Mouse (Mus musculus) CH12.LX (cell line): ENCODE data around the gene Ddb2. TPM values are rescaled to one million over a fixed set of nuclear protein-coding genes. Genes with fewer than 3 reads are reported as not detected.

Source experiments
- DNase-seq: peaks from one replicate; pipeline ENCODE4 v3.0.0-alpha.2; 2013; ENCODE audit errors: extremely low read depth
- H3K27ac ChIP-seq: 2 replicates; pipeline ENCODE4 v1.5.1; 2012; ENCODE audit warnings: low read depth, mild to moderate bottlenecking, control low read depth, moderate library complexity; ENCODE audit not compliant: insufficient read depth
- H3K27me3 ChIP-seq: replicated peaks from 2 replicates; pipeline ENCODE3; 2012; ENCODE audit warnings: inconsistent platforms
- H3K36me3 ChIP-seq, 2 experiments: replicated peaks in 1 of 2; 2 replicates each; pipeline versions ENCODE3 to v1.6.1; 2012; ENCODE audit warnings: inconsistent platforms in 1 of 2, low read length in 1 of 2, mild to moderate bottlenecking in 1 of 2, mixed read lengths in 1 of 2, moderate library complexity in 1 of 2; ENCODE audit not compliant: control insufficient read depth in 1 of 2, insufficient read depth in 1 of 2
- H3K4me1 ChIP-seq, 2 experiments: 2 replicates each; pipeline ENCODE4 v1.6.1; 2012; ENCODE audit warnings: inconsistent platforms in 1 of 2, moderate library complexity in 1 of 2; ENCODE audit not compliant: insufficient read depth in 2 of 2, control insufficient read depth in 1 of 2
- H3K4me2 ChIP-seq: 2 replicates; pipeline ENCODE4 v1.6.1; 2012; ENCODE audit warnings: low read depth, mild to moderate bottlenecking, control low read depth; ENCODE audit not compliant: poor library complexity, insufficient read depth, severe bottlenecking
- H3K4me3 ChIP-seq, 3 experiments: fragments of 150-350 bp in 1 of 3; sonication (generic) in 1 of 3; replicated peaks in 1 of 3; 2 replicates each; pipeline versions ENCODE3 to v1.5.1; 2011 to 2012; ENCODE audit warnings: low read depth in 2 of 3, low read length in 2 of 3, mild to moderate bottlenecking in 2 of 3, moderate library complexity in 2 of 3, control low read depth in 1 of 3, improper control_type of control experiment in 1 of 3, inconsistent platforms in 1 of 3, mixed read lengths in 1 of 3; ENCODE audit not compliant: poor library complexity in 1 of 3
- H3K79me2 ChIP-seq: replicated peaks from 2 replicates; pipeline ENCODE4 v1.6.1; 2012; ENCODE audit warnings: mild to moderate bottlenecking, moderate library complexity; ENCODE audit not compliant: control insufficient read depth, poor library complexity, insufficient read depth, severe bottlenecking; ENCODE audit errors: extremely low read depth
- H3K9ac ChIP-seq: 2 replicates; pipeline ENCODE4 v1.6.1; 2012; ENCODE audit warnings: low read depth, mild to moderate bottlenecking, control low read depth, moderate library complexity; ENCODE audit not compliant: insufficient read depth
- H3K9me3 ChIP-seq: replicated peaks from 2 replicates; pipeline ENCODE3; 2012; ENCODE audit warnings: low read length, inconsistent platforms, mixed read lengths
- BHLHE40 ChIP-seq: IDR thresholded peaks from 2 replicates; pipeline ENCODE4 v1.6.1; 2011; ENCODE audit warnings: mild to moderate bottlenecking, low read depth, low read length, improper control_type of control experiment
- CHD1 ChIP-seq: IDR thresholded peaks from 2 replicates; pipeline ENCODE4 v1.6.1; 2012; ENCODE audit warnings: low read depth, low read length, improper control_type of control experiment, inconsistent platforms
- CHD2 ChIP-seq: IDR thresholded peaks from 2 replicates; pipeline ENCODE4 v1.6.1; 2011; ENCODE audit warnings: low read length, improper control_type of control experiment
- CTCF ChIP-seq, 2 experiments: IDR thresholded peaks in 1 of 2; conservative IDR thresholded peaks in 1 of 2; 2 replicates each; pipeline ENCODE4 v1.5.1; 2011 to 2012; ENCODE audit warnings: low read depth in 2 of 2, low read length in 2 of 2, improper control_type of control experiment in 1 of 2, inconsistent platforms in 1 of 2, mild to moderate bottlenecking in 1 of 2, moderate library complexity in 1 of 2
- E2F4 ChIP-seq: IDR thresholded peaks from 2 replicates; pipeline ENCODE4 v1.6.1; 2011; ENCODE audit warnings: low read depth, low read length, improper control_type of control experiment; ENCODE audit not compliant: insufficient replicate concordance
- ETS1 ChIP-seq: conservative IDR thresholded peaks from 2 replicates; pipeline ENCODE4 v1.6.1; 2012; ENCODE audit warnings: low read depth, mild to moderate bottlenecking, inconsistent platforms, low read length, improper control_type of control experiment, moderate library complexity
- GABPA ChIP-seq: IDR thresholded peaks from 2 replicates; pipeline ENCODE4 v1.6.1; 2012; ENCODE audit warnings: low read depth, low read length, improper control_type of control experiment, inconsistent platforms; ENCODE audit not compliant: insufficient replicate concordance
- JUN ChIP-seq: IDR thresholded peaks from 2 replicates; pipeline ENCODE4 v1.6.1; 2011; ENCODE audit warnings: low read depth, mild to moderate bottlenecking, low read length, improper control_type of control experiment, moderate library complexity; ENCODE audit not compliant: insufficient read depth
- JUND ChIP-seq: conservative IDR thresholded peaks from 2 replicates; pipeline ENCODE4 v1.6.1; 2011; ENCODE audit warnings: low read depth, low read length, improper control_type of control experiment
- KAT2A ChIP-seq: IDR thresholded peaks from 2 replicates; pipeline ENCODE4 v1.6.1; 2012; ENCODE audit warnings: low read length, improper control_type of control experiment, inconsistent platforms; ENCODE audit not compliant: insufficient replicate concordance
- MAFK ChIP-seq: IDR thresholded peaks from 2 replicates; pipeline ENCODE4 v1.6.1; 2011; ENCODE audit warnings: low read length, improper control_type of control experiment; ENCODE audit not compliant: insufficient replicate concordance
- MAZ ChIP-seq: IDR thresholded peaks from 2 replicates; pipeline ENCODE4 v1.6.1; 2012; ENCODE audit warnings: low read depth, mild to moderate bottlenecking, inconsistent platforms, low read length, improper control_type of control experiment, moderate library complexity
- MEF2A ChIP-seq: IDR thresholded peaks from 2 replicates; pipeline ENCODE4 v1.6.1; 2014; ENCODE audit warnings: low read depth, mild to moderate bottlenecking, inconsistent platforms, low read length, improper control_type of control experiment, borderline replicate concordance
- NELFE ChIP-seq: IDR thresholded peaks from 2 replicates; pipeline ENCODE4 v1.6.1; 2011; ENCODE audit warnings: low read depth, low read length, improper control_type of control experiment
- NRF1 ChIP-seq: IDR thresholded peaks from 2 replicates; pipeline ENCODE4 v1.6.1; 2014; ENCODE audit warnings: low read depth, mild to moderate bottlenecking, inconsistent platforms, low read length, improper control_type of control experiment, moderate library complexity
- PAX5 ChIP-seq: IDR thresholded peaks from 2 replicates; pipeline ENCODE4 v1.6.1; 2012; ENCODE audit warnings: low read length, inconsistent platforms, mixed read lengths
- POLR2A ChIP-seq: IDR thresholded peaks from 2 replicates; pipeline ENCODE4 v1.6.1; 2011; ENCODE audit warnings: low read depth, mild to moderate bottlenecking, improper control_type of control experiment, low read length
- POLR2AphosphoS2 ChIP-seq: IDR thresholded peaks from 2 replicates; pipeline ENCODE4 v1.6.1; 2011; ENCODE audit warnings: low read depth, low read length, improper control_type of control experiment
- RCOR1 ChIP-seq: conservative IDR thresholded peaks from 2 replicates; pipeline ENCODE4 v1.6.1; 2012; ENCODE audit warnings: low read depth, mild to moderate bottlenecking, inconsistent platforms, low read length, improper control_type of control experiment
- SMC3 ChIP-seq: IDR thresholded peaks from 2 replicates; pipeline ENCODE4 v1.6.1; 2011; ENCODE audit warnings: low read depth, low read length, improper control_type of control experiment
- TBP ChIP-seq: conservative IDR thresholded peaks from 2 replicates; pipeline ENCODE4 v1.6.1; 2011; ENCODE audit warnings: low read depth, low read length, improper control_type of control experiment
- UBTF ChIP-seq: IDR thresholded peaks from 2 replicates; pipeline ENCODE4 v1.6.1; 2012; ENCODE audit warnings: low read depth, mild to moderate bottlenecking, inconsistent platforms, low read length, improper control_type of control experiment, moderate library complexity
- ZC3H11A ChIP-seq: IDR thresholded peaks from 2 replicates; pipeline ENCODE4 v1.6.1; 2012; ENCODE audit warnings: low read depth, mild to moderate bottlenecking, inconsistent platforms, low read length, improper control_type of control experiment
- ZKSCAN1 ChIP-seq: IDR thresholded peaks from 2 replicates; pipeline ENCODE4 v1.6.1; 2012; ENCODE audit warnings: low read depth, inconsistent platforms, low read length, improper control_type of control experiment, borderline replicate concordance
- ZNF384 ChIP-seq: IDR thresholded peaks from 2 replicates; pipeline ENCODE4 v1.6.1; 2012; ENCODE audit warnings: low read depth, low read length, improper control_type of control experiment, inconsistent platforms
- dilution Hi-C: fragments of 300-500 bp; cut with MboI; formaldehyde crosslinking; loops from 2 replicates; pipeline ENCODE4 v1.14.3; 2020; ENCODE audit warnings: low sequenced_read_pairs; ENCODE audit not compliant: extremely low pct_unique_long_range_greater_than_20kb, extremely low pct_ligation_motif_present
- in situ Hi-C: fragments of 300-500 bp; cut with MboI; formaldehyde crosslinking; loops from 3 replicates; pipeline ENCODE4 v1.14.3; 2019; ENCODE audit warnings: low sequenced_read_pairs, low pct_ligation_motif_present, low pct_unique_long_range_greater_than_20kb, mixed read lengths
- polyA plus RNA-seq: library from polyadenylated mRNA; unstranded; fragments of >175 nt; gene quantifications from 2 replicates; pipeline ENCODE4 v1.2.1, GENCODE M21; 2012; ENCODE audit warnings: low read depth; ENCODE audit not compliant: insufficient read length
- total RNA-seq, 2 experiments: library from RNA; depleted of rRNA; stranded (reverse); fragments of 300-350 nt in 1 of 2; fragments of >200 nt in 1 of 2; gene quantifications; 2 replicates each; pipeline ENCODE4 v1.2.3; 2012 to 2014

Gene Ddb2
- total and polyA plus RNA-seq, 3 experiments: 13.9 to 20.2 (median 14.1) TPM

DNA sequence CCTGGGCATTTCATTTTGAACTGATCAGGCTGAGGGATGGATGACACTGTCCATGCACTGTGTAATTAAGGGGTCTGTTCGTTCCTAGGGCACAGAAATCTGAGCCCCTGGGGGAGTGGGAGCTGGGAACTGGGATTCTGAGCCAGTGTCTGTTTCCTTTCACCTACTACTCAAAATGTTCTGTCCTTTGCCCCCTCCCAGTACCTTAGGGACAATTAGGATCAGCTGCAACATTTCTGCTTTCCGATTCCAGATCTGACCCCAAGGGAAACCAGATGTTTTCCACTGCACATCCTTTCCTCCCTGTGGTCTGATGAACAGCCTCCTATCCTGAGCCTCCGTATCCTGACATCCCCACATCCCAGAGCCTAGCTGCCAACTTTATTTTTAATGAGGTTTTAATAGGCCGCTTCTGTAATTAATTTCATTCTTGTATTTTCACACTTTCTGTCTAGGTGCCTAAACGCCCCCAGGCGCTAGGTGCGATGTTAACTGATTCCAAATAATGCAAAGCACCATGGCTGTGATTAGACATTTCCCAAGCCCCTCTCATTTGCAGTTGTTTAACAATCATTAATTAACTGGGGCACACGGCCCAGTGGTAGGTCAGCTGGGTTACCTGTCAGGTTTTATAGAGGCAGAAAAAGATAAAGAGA is 18.1 kb upstream of the Ddb2 start:
- Histone ChIP-seq H3K27me3 (peaks cover 4% of the 10 kb centered on the region), H3K36me3 (no peaks in the 10 kb centered on the region), H3K4me1 (peaks cover 7 to 22% of the 10 kb centered on the region in 2 experiments), H3K79me2 (no peaks in the 10 kb centered on the region), H3K9ac (no peak overlapping the region), H3K27ac (no peak overlapping the region), H3K9me3 (no peaks in the 10 kb centered on the region), H3K4me3 (no peak overlapping the region), H3K4me2 (no peak overlapping the region)
- no peak for DNase-seq
- dilution Hi-C loops: no loop called here
- TF ChIP-seq CHD2: no peak
- no peak for TF ChIP-seq ETS1
- TF ChIP-seq SMC3: no peak
- TF ChIP-seq E2F4: no peak
- no peak for TF ChIP-seq UBTF
- TF ChIP-seq CHD1: no peak
- TF ChIP-seq RCOR1: no peak
- TF ChIP-seq KAT2A: no peak
- no peak for TF ChIP-seq BHLHE40
- no peak for TF ChIP-seq TBP
- TF ChIP-seq NELFE: no peak
- no peak for TF ChIP-seq CTCF (conservative IDR thresholded peaks at IDR 0.05 in 1 of 2, IDR thresholded peaks at IDR 0.05 in 1 of 2; ENCODE audit: low read depth in 2 of 2, low read length in 2 of 2)
- no peak for TF ChIP-seq ZNF384
- in situ Hi-C loops: no loop called here

GRCm38 (mm10) chr2:91252512-91252911 is 15.7 kb upstream of the Ddb2 start:
- no peak overlapping the region for H3K4me2 ChIP-seq
- H3K27me3 ChIP-seq: peaks cover under 1% of the 10 kb centered on the region
- no peaks in the 10 kb centered on the region for H3K36me3 ChIP-seq
- no peak overlapping the region for H3K4me3 ChIP-seq
- dilution Hi-C loops: no loop called here
- H3K27ac ChIP-seq: no peak overlapping the region
- H3K79me2 ChIP-seq: no peaks in the 10 kb centered on the region
- TF ChIP-seq MAZ: no peak
- TF ChIP-seq JUN: no peak
- TF ChIP-seq ZC3H11A: no peak
- no peak for TF ChIP-seq POLR2A
- no peak for TF ChIP-seq ZKSCAN1
- no peak for TF ChIP-seq E2F4
- TF ChIP-seq GABPA: no peak
- TF ChIP-seq CHD1: no peak
- no peak for TF ChIP-seq MEF2A
- TF ChIP-seq NRF1: no peak
- no peak for TF ChIP-seq CTCF (conservative IDR thresholded peaks at IDR 0.05 in 1 of 2, IDR thresholded peaks at IDR 0.05 in 1 of 2; ENCODE audit: low read depth in 2 of 2, low read length in 2 of 2)
- TF ChIP-seq NELFE: no peak
- TF ChIP-seq POLR2AphosphoS2: no peak
- TF ChIP-seq PAX5: no peak
- TF ChIP-seq MAFK: no peak
- TF ChIP-seq JUND: no peak
- TF ChIP-seq, all 38 proteins: peak for 0
- Histone ChIP-seq H3K9me3 (no peaks in the 10 kb centered on the region), H3K4me1 (peaks cover 9 to 29% of the 10 kb centered on the region in 2 experiments), H3K9ac (no peak overlapping the region)
- in situ Hi-C loops: no loop called here
- DNase-seq: no peak
